Mouse (Mus musculus) small intestine, adult 2 months (tissue): ENCODE data around the gene Pltp.

Source experiments
- CTCF ChIP-seq: fragments of 200-500 bp; IDR thresholded peaks from 2 replicates; pipeline ENCODE4 v1.5.1; 2012; ENCODE audit warnings: low read depth, mild to moderate bottlenecking, control low read depth, inconsistent platforms, low read length, moderate library complexity, mixed read lengths; ENCODE audit not compliant: insufficient replicate concordance, insufficient read length; ENCODE audit errors: extremely low read depth
- POLR2A ChIP-seq: fragments of 200-500 bp; IDR thresholded peaks from 2 replicates; pipeline ENCODE4 v1.6.1; 2012; ENCODE audit warnings: low read depth, mild to moderate bottlenecking, control low read depth, inconsistent platforms, low read length, moderate library complexity

DNA sequence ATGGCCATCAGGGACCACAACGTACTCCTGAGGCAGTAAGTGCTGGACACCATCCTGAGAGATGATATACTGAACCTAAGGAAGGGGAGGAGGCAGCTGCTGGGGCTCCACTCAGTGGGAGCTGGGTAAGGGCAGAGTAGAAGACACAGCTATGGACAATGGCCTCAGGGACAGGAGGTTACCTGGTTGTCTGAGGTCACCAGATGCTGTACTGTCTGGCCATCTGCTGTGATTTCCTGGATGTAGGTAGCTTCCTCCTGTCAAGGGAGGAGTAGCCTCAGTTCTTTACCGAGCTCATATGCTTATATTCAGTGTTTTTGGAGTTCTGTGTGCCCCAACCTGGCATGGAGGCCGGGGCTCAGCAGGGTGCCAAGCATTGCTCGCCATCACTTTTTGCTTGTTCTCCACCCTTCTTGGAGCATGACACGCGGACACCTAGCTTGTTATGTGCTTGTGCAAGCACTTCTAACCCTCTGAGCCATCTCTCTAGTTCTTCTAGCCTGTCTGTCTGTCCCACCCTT, 35.2 kb upstream of the Pltp start:
- TF ChIP-seq POLR2A (no peak), CTCF (no peak)
